Mouse (Mus musculus) layer of hippocampus, adult 18-20 months (tissue): ENCODE results near the gene Utp4. TPM values are rescaled to one million over a fixed set of nuclear protein-coding genes. Genes with fewer than 3 reads are reported as not detected.

ENCODE experiments used
- DNase-seq, 2 experiments: peaks; one replicate each; pipeline ENCODE4 v3.0.0; 2022; ENCODE audit warnings: low spot score in 2 of 2
- total RNA-seq, 2 experiments: library from RNA; stranded (reverse); gene quantifications; 2 replicates each; pipeline ENCODE4 v1.2.3; 2021

Utp4 gene
- total RNA-seq, 2 experiments from 2014 or later = 43.3 to 45.1 TPM

DNA sequence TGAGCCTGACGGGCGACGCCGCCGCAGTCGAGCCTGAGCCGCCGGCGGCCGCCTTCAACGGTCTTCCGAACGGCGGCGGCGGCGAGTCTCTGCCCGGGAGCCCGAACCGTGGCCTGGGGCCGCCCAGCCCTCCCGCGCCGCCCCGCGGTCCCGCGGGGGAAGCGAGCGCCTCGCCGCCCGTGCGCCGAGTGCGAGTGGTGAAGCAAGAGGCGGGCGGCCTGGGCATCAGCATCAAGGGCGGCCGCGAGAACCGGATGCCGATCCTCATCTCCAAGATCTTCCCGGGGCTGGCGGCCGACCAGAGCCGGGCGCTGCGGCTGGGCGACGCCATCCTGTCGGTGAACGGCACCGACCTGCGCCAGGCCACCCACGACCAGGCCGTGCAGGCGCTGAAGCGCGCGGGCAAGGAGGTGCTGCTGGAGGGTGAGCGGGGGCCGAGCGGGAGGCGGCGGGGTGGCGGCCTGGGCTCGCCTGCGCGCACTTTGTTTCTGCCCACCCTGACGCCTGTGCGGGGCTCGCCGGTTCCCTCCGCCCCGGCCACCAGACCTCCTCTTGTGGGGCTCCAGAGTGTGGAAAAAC lies 42.6 kb downstream of the Utp4 start:
- peak; percentile 31 to 42 for DNase-seq

DNA sequence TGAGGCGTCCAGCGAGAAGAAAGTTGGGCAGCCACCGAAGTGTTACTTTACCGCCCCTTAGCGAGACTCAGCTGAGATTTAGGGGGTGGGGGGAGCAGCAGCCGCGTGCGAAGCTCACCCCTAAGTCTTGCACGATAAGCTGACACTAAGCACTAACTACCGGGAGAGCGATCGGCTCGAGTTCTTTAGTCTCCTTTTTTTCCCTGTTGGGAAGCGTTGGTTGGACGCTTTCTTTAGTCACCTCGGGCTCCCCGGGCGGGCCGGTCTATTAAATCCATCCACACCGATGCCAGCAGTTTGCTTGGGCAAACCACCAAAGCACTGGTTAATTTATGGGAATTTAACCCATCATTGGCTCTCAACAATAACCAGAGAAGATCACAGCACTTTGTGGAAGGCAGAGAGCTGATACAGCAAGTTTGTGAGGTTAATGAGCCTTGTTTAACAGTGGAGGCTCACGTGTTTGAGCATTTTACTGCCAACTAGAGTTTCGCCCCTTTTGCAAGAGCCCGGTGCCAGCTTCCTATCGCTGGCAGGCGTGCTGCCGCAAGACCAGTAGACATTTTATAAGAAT lies 43.1 kb downstream of the Utp4 start:
- peak; percentile 29 to 54 for DNase-seq

DNA sequence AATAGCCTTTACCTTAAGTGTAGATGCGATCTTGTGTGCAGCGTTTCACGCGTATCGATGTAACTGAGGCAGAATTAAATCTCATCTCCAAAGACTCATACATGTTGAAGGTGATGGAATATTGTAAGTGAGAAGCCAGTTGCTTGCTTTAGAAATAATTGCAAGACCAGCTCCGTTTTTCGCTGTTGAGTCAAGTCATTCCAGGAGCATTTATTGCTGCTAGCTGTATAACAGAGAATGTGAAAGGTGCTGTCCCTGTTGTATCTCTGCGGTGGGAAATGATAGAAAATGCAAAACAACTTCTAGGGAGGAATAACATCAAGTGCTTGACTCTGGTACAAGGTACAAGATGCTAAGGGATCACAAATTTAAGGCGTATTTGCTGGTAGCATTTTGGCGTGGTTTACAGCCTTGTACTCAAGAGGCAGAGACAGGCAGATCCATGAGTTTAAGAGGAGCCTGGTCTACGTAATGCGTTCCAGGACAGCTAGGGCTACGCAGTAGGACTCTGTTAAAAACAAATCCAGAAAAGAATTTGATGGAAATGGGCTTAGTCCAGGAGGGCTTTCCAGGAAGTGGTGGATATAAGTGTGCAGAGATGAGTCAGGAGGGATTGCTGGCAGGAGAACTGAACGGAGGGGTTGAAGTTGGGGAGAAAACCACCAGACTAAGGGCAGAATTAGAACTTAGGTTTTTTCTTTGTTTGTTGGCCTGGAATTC lies 43.8 kb downstream of the Utp4 start:
- DNase-seq = no peak

DNA sequence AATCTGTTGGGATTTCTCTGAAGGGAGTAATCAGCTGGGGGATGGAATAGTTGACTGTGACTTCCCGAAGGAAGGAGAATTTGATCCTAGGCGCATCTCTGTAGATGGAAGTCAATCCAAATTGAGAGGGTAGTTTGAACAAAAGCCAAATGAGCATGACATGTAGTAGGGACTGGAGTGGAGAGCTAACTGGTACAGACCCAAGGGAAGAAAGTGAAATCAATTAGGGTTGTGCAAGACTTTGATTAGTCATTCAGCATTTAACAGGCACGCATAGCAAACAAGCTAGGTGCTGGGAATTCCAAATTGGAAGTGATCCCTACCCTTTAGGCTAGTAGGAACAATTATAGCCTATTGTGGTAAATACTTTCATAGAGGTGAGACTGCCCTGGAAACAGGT lies 48.4 kb downstream of the Utp4 start:
- DNase-seq = no peak

DNA sequence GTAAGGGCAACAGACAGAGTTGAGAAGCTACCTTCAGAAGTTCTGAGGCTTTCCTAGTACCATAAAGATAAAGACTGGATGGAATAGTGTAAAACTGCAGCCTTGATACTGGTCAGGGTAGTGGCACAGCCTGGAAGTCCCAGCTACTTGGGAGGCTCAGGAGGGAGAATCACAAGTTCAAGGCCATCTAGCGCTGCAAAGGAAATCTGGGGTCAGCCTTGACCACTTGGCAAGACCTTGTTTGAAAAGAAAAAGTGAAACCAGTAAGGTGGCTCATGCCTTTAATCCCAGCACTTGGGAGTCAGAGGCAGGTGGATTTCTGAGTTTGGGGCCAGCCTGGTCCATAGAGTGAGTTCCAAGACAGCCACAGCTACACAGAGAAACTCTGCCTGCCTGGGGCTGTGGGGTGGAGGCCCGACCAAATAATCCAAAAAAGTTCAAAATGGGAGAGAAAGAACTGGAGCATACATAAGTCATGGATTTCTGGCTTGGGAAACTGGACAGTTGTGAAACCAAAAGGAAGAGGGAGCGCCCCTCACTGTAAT lies 50.5 kb downstream of the Utp4 start:
- no peak for DNase-seq

DNA sequence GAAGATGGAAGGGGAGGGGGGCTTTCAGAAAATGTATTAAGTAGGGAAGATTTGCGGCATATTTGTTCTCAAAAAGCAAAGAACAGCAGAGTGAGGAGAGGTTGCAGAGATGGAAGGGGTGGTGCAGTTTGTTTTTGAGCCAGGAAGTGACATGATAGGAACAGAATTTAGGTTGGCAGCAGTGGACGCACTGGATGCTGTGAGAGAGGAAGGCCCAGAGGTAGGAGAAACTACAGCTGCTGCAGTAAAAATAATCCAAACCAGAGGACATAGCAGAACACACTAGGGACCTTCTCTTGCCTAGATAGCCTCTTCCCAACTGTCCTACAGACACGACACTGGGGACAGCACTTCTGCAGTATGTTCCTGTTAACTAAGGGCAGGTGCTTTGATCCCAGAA lies 51.3 kb downstream of the Utp4 start:
- DNase-seq = no peak

DNA sequence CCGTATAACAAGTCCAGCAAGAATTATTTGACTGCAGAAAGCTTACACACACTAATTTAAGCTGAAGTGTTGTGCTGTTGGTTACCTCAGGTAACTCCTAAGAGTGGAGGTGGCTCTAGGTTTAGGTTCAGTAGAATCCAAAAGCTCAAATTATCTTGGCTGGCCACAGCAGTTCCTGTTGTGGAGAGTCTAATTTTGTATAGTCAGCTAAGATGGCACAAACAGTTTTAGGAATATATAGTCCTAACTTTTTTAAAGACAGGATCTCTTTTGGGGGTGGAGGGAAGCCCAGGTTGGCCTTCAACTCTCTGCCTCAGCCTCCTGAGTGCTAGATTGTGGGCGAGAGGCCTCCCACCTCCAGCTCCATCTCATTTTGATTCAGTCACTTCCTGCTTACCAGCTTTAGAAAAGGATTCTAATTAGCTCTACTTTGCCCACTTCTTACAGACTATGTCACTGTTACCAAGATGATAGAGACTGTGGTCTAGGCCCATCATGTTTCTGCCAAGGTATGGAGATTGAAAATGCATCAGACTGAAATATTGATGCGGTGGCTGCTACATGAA lies 55.3 kb downstream of the Utp4 start:
- no peak for DNase-seq

DNA sequence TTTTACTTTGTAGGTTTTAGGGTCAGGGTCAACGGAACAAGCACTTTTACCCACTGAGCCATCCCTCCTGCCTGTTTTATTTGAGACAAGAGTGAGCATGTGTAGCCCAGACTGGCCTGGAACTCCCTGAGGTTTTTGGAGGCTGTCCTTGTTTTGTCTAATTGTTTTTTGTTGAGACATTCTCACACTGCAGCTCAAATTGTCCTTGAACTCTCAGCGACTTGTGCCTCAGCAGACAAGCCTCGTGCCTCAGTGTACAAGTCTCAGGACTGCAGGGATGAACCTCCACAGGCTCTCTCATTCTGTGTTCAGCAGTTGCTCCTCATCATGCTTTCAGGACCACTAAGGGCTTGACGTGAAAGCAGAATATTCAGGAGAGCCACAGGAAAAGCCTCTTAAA lies 58.3 kb downstream of the Utp4 start:
- DNase-seq = no peak

DNA sequence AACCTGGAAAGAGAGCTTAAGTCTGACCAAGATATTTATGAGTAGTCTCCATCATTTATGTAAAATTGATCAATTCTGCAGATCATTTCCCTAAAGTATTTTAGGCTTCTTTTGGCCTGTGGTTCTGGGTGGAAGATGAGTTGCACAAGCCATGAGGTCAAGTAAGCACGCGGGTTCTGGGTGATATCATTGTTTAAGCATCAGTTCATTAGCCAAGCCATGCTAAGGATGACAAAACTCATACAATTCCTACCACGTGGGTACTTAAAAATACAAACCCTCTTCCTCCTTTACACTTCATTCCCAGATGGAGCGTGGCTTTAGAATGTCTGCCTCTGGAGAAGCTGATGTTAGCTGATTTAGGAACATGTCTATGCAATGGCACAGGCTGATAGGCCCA lies 60.1 kb downstream of the Utp4 start:
- no peak for DNase-seq

DNA sequence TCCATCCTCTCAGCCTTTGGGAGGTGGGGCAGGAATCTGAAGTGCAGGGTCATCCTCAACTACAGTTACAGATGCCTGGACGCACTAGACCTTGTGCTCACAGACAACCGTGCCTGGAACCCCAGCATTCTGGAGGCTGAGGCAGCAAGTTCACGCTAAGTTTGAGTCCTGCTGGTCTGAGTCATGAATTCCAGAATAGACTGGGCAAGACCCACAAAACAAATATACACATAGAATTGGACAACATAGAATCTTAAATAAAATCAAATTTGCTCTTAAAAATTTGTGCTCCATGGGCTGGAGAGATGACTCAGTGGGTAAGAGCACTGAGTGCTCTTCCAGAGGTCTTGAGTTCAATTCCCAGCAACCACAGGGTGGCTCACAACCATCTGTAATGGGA lies 63.6 kb downstream of the Utp4 start:
- DNase-seq = no peak

DNA sequence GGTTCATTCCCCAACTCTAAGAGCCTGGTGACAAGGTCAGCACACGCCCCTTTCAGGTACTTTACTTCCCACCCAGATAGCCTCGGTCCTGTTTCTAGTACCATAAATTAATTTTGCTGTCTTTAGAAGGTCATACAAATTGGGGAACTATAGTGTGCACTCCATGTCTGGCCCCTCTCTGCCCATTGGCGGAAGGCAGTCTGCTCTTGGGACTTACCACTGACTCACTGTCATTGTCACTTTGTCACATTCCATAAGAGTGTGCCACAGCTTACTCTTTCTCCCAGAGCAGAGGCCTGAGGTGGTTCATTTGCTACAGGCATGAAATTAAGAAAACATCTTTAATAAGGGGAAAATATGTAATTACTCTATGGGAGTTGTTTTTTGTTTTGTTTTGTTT lies 64.8 kb downstream of the Utp4 start:
- no peak for DNase-seq

DNA sequence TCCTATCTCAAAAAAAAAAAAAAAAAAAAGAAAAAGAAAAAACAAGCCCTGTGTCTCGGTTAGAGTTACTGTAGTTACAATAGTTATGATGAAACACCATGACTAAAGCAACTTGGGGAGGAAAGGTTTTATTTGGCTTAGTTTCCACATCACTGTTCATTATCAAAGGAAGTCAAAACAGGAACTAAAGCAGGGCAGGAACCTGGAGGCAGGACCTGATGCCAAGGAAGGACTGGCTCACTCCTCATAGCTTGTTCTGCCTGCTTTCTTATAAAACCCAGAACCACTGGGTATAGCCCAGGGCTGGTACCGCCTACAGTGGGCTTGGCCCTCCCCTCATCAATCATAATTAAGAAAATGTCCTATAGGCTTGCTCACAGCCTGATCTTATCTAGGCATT lies 66.2 kb downstream of the Utp4 start:
- no peak for DNase-seq

DNA sequence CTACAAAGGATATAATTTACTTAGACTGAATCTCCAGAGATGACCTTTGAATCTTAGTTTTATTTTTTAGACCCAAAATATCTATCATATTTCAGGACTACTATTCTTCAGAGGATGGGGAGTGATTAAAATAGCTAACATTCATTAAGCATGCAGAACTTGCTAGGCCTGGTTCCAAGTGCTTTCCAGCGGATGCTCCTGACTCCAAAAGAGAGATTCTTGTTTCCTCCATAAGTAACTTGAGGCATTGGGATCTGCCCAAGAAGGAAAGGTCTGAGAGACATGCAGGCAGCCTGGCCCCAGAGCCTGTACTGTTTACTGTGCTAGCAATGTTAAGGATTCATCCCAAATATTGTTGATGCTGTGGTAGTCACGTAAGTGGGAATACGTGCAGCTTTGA lies 68.9 kb downstream of the Utp4 start:
- DNase-seq = no peak

DNA sequence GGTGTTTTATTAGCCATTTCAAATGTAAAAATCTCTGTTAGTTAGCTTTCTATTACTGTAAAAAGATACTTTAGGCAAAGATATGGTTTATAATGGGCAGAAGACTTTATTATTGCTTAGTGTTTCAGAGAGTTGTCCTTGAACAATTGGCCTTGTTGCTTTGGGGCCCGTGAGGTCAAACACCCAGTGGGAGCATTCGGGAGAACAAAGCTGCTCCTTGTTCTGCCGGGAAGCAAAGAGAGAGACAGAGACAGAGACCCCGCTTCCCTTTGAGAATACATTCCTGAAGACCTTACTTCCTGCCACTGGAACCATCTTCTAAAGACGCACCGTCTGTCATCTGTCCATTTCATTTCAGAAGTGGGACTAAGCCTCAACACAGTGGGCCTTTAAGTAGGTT lies 69.9 kb downstream of the Utp4 start:
- DNase-seq = no peak

DNA sequence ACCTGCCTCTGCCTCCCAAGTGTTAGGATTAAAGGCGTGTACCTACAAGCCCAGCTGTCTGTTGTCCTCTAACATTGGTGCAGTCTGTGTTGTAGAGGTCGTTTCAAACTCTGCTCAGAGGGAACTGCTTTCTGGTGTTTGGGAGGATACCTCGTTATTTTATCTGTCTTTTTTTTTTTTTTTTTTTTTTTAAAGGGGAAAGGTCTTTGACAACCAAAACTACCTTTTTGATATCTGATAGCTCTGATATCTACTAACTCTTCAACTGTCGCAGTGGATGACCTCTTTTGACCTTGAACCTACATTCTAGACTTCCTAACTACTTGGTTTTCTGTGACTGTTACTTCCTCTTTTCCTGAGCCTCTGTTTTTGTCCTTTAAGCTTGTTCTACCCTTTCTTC lies 71.1 kb downstream of the Utp4 start:
- DNase-seq = no peak

DNA sequence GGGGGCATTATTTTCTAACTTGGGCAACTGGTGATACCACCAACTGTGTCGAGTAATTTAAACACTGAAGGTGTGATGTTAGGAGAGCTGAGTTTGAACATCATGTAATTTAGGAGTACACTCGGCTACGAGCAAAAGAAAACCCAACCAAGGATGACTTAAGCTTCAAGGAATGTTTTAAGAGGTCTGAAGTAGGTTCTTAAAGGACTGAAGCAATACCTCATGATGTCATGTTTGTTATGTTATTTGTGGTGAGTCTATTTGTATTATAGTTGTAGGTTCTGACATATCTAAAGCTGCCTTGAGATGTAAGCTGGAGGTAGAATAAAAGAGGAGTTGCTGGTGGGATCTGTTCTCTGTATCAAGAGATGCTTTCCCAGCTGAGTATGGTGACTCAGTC lies 76.5 kb downstream of the Utp4 start:
- DNase-seq = no peak

DNA sequence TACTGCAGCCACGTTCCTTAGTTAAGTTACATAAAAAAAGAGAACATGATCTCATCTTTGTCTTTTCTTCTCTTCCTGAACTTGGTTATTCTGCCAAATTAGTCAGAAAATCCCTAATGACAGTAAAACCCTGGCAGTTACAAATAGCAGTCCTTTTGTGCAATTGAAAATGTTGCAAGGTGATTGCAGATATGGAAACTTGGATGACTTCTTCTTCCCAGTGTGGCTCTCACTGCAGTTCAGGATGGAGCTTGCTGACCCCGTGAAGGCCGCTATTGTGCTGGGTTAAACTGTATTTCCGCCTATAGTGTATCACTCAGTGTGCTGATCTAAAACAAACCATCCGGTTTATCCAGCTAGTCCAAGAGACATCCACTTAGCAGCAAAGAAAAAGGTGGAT lies 78.5 kb downstream of the Utp4 start:
- no peak for DNase-seq

Other genes starting within 250 kb of the Utp4 start
- 1 to 10 TPM; 6.6 to 6.7 TPM for gene Tango6, start 210.6 kb upstream of the Utp4 start, total RNA-seq
- 1 to 10 TPM; 1.7 TPM for gene Has3, start 23.4 kb upstream of the Utp4 start, total RNA-seq
- gene Sntb2, start 42.1 kb downstream of the Utp4 start, total RNA-seq = 10 to 100 TPM; 22.6 to 26.3 TPM
- 100 to 1,000 TPM; 109 to 114 TPM for gene Vps4a, start 137.6 kb downstream of the Utp4 start, total RNA-seq
- 10 to 100 TPM; 27.1 to 31.7 TPM for gene Pdf, start 155.0 kb downstream of the Utp4 start, total RNA-seq
- 10 to 100 TPM; 29.2 to 29.4 TPM for gene Cog8, start 163.1 kb downstream of the Utp4 start, total RNA-seq
- 10 to 100 TPM; 40.5 to 45.3 TPM for gene Nip7, start 163.2 kb downstream of the Utp4 start, total RNA-seq
- not detected for gene Tmed6, start 172.0 kb downstream of the Utp4 start, total RNA-seq
- gene Terf2, start 202.9 kb downstream of the Utp4 start, total RNA-seq = 10 to 100 TPM; 36.6 to 36.9 TPM